Mouse (Mus musculus): ENCODE measurements around the gene Caln1.

Caln1 gene

GRCm38 (mm10) chr5:130369237-130369636 lies at the start of gene Caln1:
Caln1 (plus strand) TSS chr5:130369455.
- DNase-seq (ENCODE audit: low spot score) = no peak

GRCm38 (mm10) chr5:130319783-130320182 lies 49.5 kb upstream of the Caln1 start:
- no peak for DNase-seq (ENCODE audit: low spot score)

GRCm38 (mm10) chr5:130320485-130320884 lies 48.8 kb upstream of the Caln1 start:
- no peak for DNase-seq (ENCODE audit: low spot score)

- DNase-seq (ENCODE audit: low spot score) = no peak
These were observed 43.8 kb upstream of the Caln1 start for GRCm38 (mm10) chr5:130325486-130325885.

- no peak for DNase-seq (ENCODE audit: low spot score)
These were observed 41.5 kb upstream of the Caln1 start for GRCm38 (mm10) chr5:130327615-130328263.

- no peak for DNase-seq (ENCODE audit: low spot score)
These were observed 40.9 kb upstream of the Caln1 start for GRCm38 (mm10) chr5:130328366-130328765.

GRCm38 (mm10) chr5:130329889-130330288 lies 39.4 kb upstream of the Caln1 start:
- no peak for DNase-seq (ENCODE audit: low spot score)

GRCm38 (mm10) chr5:130330801-130331200 lies 38.5 kb upstream of the Caln1 start:
- no peak for DNase-seq (ENCODE audit: low spot score)

- no peak for DNase-seq (ENCODE audit: low spot score)
These were observed 38.0 kb upstream of the Caln1 start for GRCm38 (mm10) chr5:130331206-130331605.

- DNase-seq (ENCODE audit: low spot score) = no peak
These were observed 35.7 kb upstream of the Caln1 start for GRCm38 (mm10) chr5:130333566-130333965.

GRCm38 (mm10) chr5:130333971-130334370 lies 35.3 kb upstream of the Caln1 start:
- DNase-seq (ENCODE audit: low spot score) = no peak

- no peak for DNase-seq (ENCODE audit: low spot score)
These were observed 33.8 kb upstream of the Caln1 start for GRCm38 (mm10) chr5:130335462-130335861.

GRCm38 (mm10) chr5:130340656-130341055 lies 28.6 kb upstream of the Caln1 start:
- DNase-seq (ENCODE audit: low spot score) = no peak

- DNase-seq (ENCODE audit: low spot score) = no peak
These were observed 24.3 kb upstream of the Caln1 start for GRCm38 (mm10) chr5:130344999-130345398.

- no peak for DNase-seq (ENCODE audit: low spot score)
These were observed 23.4 kb upstream of the Caln1 start for GRCm38 (mm10) chr5:130345871-130346270.

- no peak for DNase-seq (ENCODE audit: low spot score)
These were observed 14.0 kb upstream of the Caln1 start for GRCm38 (mm10) chr5:130355223-130355622.

GRCm38 (mm10) chr5:130363111-130363510 lies 6.1 kb upstream of the Caln1 start:
- DNase-seq (ENCODE audit: low spot score) = no peak

GRCm38 (mm10) chr5:130363773-130364172 lies 5.5 kb upstream of the Caln1 start:
- DNase-seq (ENCODE audit: low spot score) = no peak

- DNase-seq (ENCODE audit: low spot score) = no peak
These were observed 1.0 kb upstream of the Caln1 start for GRCm38 (mm10) chr5:130368236-130368635.

- DNase-seq (ENCODE audit: low spot score) = no peak
These were observed 6.2 kb downstream of the Caln1 start for GRCm38 (mm10) chr5:130375411-130375810.

- no peak for DNase-seq (ENCODE audit: low spot score)
These were observed 15.1 kb downstream of the Caln1 start, which contains the start of gene A330070K13Rik for GRCm38 (mm10) chr5:130384222-130384912. A330070K13Rik (minus strand) TSS chr5:130384631.

- DNase-seq (ENCODE audit: low spot score) = no peak
These were observed 17.2 kb downstream of the Caln1 start for GRCm38 (mm10) chr5:130386418-130386817.

GRCm38 (mm10) chr5:130393618-130394355 lies 24.5 kb downstream of the Caln1 start:
- no peak for DNase-seq (ENCODE audit: low spot score)

Measured in ovary, postnatal 36 days (tissue).